ENCODE assay signal across 17 mouse cellular contexts in genomic region chr4:131538237-131538636, GRCm38 (mm10).
"Had no signal": no experiment of that assay in that cellular context is flagged by ENCODE, and none has a peak within 500 bp of the region (broad histone marks: within the 10 kb centered on the region; RNA-seq: fewer than 3 reads in every experiment).

No protein-coding gene starts in this region.

- ATAC-seq: lung, postnatal 0 days; midbrain, embryonic 13.5 days; midbrain, embryonic 15.5 days had no signal

- H3K27ac ChIP-seq: lung, embryonic 15.5 days; macrophage; midbrain, embryonic 13.5 days; midbrain, embryonic 15.5 days; neural tube, embryonic 12.5 days; stomach, embryonic 15.5 days; stomach, postnatal 0 days had no signal

- H3K36me3 ChIP-seq: lung, embryonic 15.5 days; midbrain, embryonic 13.5 days; midbrain, embryonic 15.5 days; neural tube, embryonic 12.5 days; stomach, embryonic 15.5 days had no signal

- H3K4me3 ChIP-seq: lung, embryonic 15.5 days; megakaryocyte, embryonic 14.5 days; midbrain, embryonic 13.5 days; midbrain, embryonic 15.5 days; neural tube, embryonic 12.5 days; stomach, embryonic 15.5 days had no signal

- H3K9me3 ChIP-seq: lung, embryonic 15.5 days; midbrain, embryonic 13.5 days; midbrain, embryonic 15.5 days; neural tube, embryonic 12.5 days; stomach, embryonic 15.5 days had no signal

- H3K4me2 ChIP-seq: lung, embryonic 15.5 days; midbrain, embryonic 11.5 days; midbrain, embryonic 13.5 days; midbrain, embryonic 15.5 days; neural tube, embryonic 12.5 days; stomach, embryonic 15.5 days had no signal

- H3K4me1 ChIP-seq: lung, embryonic 15.5 days; megakaryocyte, embryonic 14.5 days; neural tube, embryonic 12.5 days had no signal

- H3K27me3 ChIP-seq: lung, embryonic 15.5 days; midbrain, embryonic 13.5 days; midbrain, embryonic 15.5 days; neural tube, embryonic 12.5 days; stomach, embryonic 15.5 days had no signal

- H3K9ac ChIP-seq: lung, embryonic 15.5 days; midbrain, embryonic 13.5 days; midbrain, embryonic 15.5 days; neural tube, embryonic 12.5 days; stomach, embryonic 15.5 days had no signal

- DNase-seq: lung, adult 2 months; lung, postnatal 14 days; lung, postnatal 36 days; right cerebral cortex, postnatal 14 days; thymus, adult 2 months; thymus, postnatal 25 days; thymus, postnatal 4 days had no signal
